Mouse (Mus musculus) heart, embryonic 12.5 days (tissue): ENCODE results near the gene Myom1. TPM values are rescaled to one million over a fixed set of nuclear protein-coding genes. Genes with fewer than 3 reads are reported as not detected.

Source experiments
- ATAC-seq: fragments of 200-750 bp; cut with Nextera tagmentation; 2 replicates; pipeline ENCODE4 v1.8.0; 2017; ENCODE audit warnings: moderate TSS enrichment, moderate library complexity; ENCODE audit not compliant: insufficient number of reproducible peaks, low FRiP score
- H3K27ac ChIP-seq: fragments of 300-500 bp; sonication (generic); 2 replicates; pipeline ENCODE4 v1.5.1; 2016; ENCODE audit warnings: mild to moderate bottlenecking, moderate library complexity; ENCODE audit not compliant: poor library complexity, severe bottlenecking
- H3K27me3 ChIP-seq: fragments of 300-500 bp; sonication (generic); replicated peaks from 2 replicates; pipeline ENCODE4 v1.6.1; 2016; ENCODE audit warnings: mild to moderate bottlenecking, moderate library complexity
- H3K36me3 ChIP-seq: fragments of 300-500 bp; sonication (generic); 2 replicates; pipeline ENCODE4 v1.6.1; 2016; ENCODE audit warnings: mild to moderate bottlenecking, moderate library complexity
- H3K4me1 ChIP-seq: fragments of 300-500 bp; sonication (generic); replicated peaks from 2 replicates; pipeline ENCODE4 v1.6.1; 2016; ENCODE audit warnings: mild to moderate bottlenecking
- H3K4me2 ChIP-seq: fragments of 300-500 bp; sonication (generic); 2 replicates; pipeline ENCODE4 v1.6.1; 2016; ENCODE audit warnings: mild to moderate bottlenecking, moderate library complexity
- H3K4me3 ChIP-seq: fragments of 300-500 bp; sonication (generic); 2 replicates; pipeline ENCODE4 v1.5.1; 2016; ENCODE audit warnings: mild to moderate bottlenecking
- H3K9ac ChIP-seq: fragments of 300-500 bp; sonication (generic); 2 replicates; pipeline ENCODE4 v1.6.1; 2016; ENCODE audit warnings: mild to moderate bottlenecking, moderate library complexity
- H3K9me3 ChIP-seq: fragments of 300-500 bp; sonication (generic); replicated peaks from 2 replicates; pipeline ENCODE4 v1.6.1; 2016; ENCODE audit warnings: mild to moderate bottlenecking, moderate library complexity
- WGBS: fragments of 180-500 bp; shearing (Covaris S2); methylation state at CpG from one replicate; pipeline ENCODE4 v1.1.7; 2016; 5-methylcytosine and 5-hydroxymethylcytosine counted together
- polyA plus RNA-seq: library from polyadenylated mRNA; unstranded; fragments of >200 nt; fragmentation: Nextera tagmentation; extraction: Ambion mirVana; gene quantifications from 2 replicates; pipeline ENCODE4 v1.2.1, GENCODE M21; 2016

The Myom1 gene
- polyA plus RNA-seq, 1 experiment from 2014 or later: 229 TPM

DNA sequence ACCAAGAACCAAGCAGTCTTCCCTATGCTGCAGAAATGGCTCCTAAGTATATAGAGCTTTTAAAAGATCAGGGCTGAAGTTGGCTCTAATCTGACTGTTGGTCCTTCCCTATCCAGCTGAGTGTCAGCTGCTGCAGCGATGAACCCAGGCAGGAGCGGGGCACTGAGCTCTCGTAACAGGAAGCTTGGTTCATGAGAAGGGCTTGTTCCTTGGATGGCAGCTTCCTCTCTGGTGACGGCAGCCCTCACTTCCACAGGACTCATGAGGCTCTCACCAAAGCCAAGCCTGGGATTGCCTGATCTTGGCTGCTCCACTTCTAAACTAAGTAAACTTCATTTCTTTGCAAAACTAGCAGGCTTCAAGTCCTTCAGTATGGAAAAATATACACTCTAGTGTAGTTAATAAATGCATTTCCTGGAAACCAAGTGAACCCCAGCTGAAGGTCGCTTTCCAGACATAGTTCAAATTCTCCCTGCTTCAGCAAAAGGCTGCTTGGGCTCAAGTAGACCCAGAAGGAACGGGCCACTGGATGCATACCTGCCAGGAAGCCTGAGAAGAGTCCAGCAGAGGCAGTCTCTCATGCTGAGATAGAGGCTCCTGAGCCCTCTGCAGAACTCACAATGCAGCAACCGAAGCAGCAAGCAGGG lies 125.2 kb downstream of the Myom1 start:
- Histone ChIP-seq H3K36me3 (peaks cover 53% of the 10 kb centered on the region), H3K27ac (no peak overlapping the region), H3K27me3 (no peaks in the 10 kb centered on the region), H3K4me2 (no peak overlapping the region), H3K4me1 (peaks cover 30% of the 10 kb centered on the region), H3K9me3 (0 out of 2 replicates have a peak, but pooled peaks cover 2% of the 10 kb centered on the region), H3K4me3 (no peak overlapping the region), H3K9ac (no peak overlapping the region)
- ATAC-seq: no peak
- 66% methylated on average over 7 of the region's 7 CpGs for WGBS

DNA sequence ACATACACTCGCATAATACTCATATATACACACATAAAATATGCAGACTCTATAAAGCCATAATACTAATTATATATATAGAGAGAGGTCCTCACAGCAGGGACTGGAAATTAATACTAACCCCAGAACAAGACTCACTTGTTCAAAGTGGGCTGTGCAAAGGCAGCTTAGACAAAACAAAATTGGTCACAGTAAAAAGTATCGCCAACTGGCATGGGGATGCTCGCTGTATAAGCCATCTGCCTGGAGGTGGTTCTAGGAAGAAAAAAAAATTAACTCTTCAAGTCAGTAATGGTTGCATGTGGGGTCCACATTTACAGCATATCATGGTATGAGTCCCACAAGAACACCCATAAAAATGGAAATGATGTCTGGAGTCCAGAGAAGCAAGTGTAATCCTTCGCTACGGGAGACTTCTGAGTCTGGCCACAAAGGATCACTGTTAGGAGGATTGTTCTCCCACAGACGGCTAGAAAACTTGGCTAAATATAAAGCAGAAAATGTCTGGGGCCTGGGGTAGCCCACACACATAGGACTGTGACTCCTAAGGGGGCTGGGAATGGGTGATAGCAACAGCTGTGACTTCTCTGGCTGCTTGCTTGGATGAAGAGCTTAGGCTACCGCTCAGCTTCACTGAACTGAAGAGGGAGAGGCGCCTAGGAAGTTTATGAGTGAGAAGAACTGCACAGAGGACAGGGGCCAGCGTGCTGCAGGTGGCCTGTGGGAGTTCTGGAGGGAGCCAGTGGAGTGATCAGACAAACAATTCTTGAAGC lies 127.2 kb downstream of the Myom1 start:
- Histone ChIP-seq H3K9ac (no peak overlapping the region), H3K4me1 (peaks cover 26% of the 10 kb centered on the region), H3K4me3 (no peak overlapping the region), H3K4me2 (no peak overlapping the region), H3K36me3 (peaks cover 32% of the 10 kb centered on the region), H3K27me3 (no peaks in the 10 kb centered on the region), H3K27ac (0 out of 2 replicates have a peak overlapping the region, but pooled peaks have one; percentile 23), H3K9me3 (0 out of 2 replicates have a peak, but pooled peaks cover 2% of the 10 kb centered on the region)
- WGBS: 66% methylated on average over 9 of the region's 9 CpGs
- no peak for ATAC-seq

- no peak overlapping the region for H3K9ac ChIP-seq
- 0 out of 2 replicates have a peak, but pooled peaks cover 2% of the 10 kb centered on the region for H3K9me3 ChIP-seq
- no peak overlapping the region for H3K4me3 ChIP-seq
- peaks cover 9% of the 10 kb centered on the region for H3K36me3 ChIP-seq
- no peak for ATAC-seq
- no peak overlapping the region for H3K4me2 ChIP-seq
- H3K27me3 ChIP-seq: no peaks in the 10 kb centered on the region
- peaks cover 30% of the 10 kb centered on the region for H3K4me1 ChIP-seq
- no peak overlapping the region for H3K27ac ChIP-seq
Observed at GRCm38 (mm10) chr17:71132221-71132620, 129.8 kb downstream of the Myom1 start.

DNA sequence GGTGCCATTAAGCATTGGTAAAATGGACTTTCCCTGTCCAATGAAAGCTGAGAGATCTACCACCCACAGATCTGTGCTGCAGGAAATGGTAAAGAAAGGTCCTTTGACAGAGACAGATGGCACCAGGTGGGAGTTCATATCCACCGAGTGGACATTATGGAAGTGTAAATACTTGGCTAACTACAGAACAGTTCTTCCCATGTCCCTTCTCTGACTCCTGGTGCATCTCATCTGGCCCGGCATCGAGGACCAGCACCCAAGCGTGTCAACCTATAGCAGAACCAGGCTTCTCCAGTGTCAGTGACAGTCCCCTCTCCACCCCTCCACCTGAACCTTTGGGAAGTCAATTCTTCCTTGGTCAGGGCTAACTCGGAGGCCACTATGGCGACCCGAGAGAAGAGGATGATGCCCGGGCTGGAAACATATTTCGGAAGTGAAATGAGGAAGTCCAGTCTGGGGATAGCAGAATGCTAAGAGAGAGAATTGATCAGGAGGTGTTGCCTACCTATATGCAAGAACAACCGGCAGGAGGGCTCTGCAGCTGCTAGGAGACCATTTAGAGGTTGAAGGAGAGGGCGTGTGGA lies 130.5 kb downstream of the Myom1 start:
- H3K4me1 ChIP-seq: peaks cover 24% of the 10 kb centered on the region
- no peak overlapping the region for H3K9ac ChIP-seq
- WGBS: 87% methylated on average over 11 of the region's 11 CpGs
- no peak overlapping the region for H3K4me3 ChIP-seq
- peaks cover 2% of the 10 kb centered on the region; the same call in 1 of the 2 replicates for H3K36me3 ChIP-seq
- H3K4me2 ChIP-seq: no peak overlapping the region
- H3K27me3 ChIP-seq: no peaks in the 10 kb centered on the region
- ATAC-seq: no peak
- H3K27ac ChIP-seq: no peak overlapping the region
- 0 out of 2 replicates have a peak, but pooled peaks cover 2% of the 10 kb centered on the region for H3K9me3 ChIP-seq

- WGBS: 83% methylated on average over 3 of the region's 3 CpGs
Observed at GRCm38 (mm10) chr17:71134441-71134955, 132.1 kb downstream of the Myom1 start.

GRCm38 (mm10) chr17:71135108-71135507 lies 132.7 kb downstream of the Myom1 start:
- H3K27me3 ChIP-seq: no peaks in the 10 kb centered on the region
- 53% methylated on average over 5 of the region's 5 CpGs for WGBS

More at GRCm38 (mm10) chr17:71134441-71134955, 132.1 kb downstream of the Myom1 start:
- H3K4me1 ChIP-seq: peaks cover 21% of the 10 kb centered on the region
- no peak overlapping the region for H3K4me2 ChIP-seq
- no peaks in the 10 kb centered on the region for H3K27me3 ChIP-seq
- no peak overlapping the region for H3K4me3 ChIP-seq
- no peak for ATAC-seq
- no peak overlapping the region for H3K9ac ChIP-seq
- no peaks in the 10 kb centered on the region for H3K36me3 ChIP-seq
- H3K27ac ChIP-seq: no peak overlapping the region
- H3K9me3 ChIP-seq: 0 out of 2 replicates have a peak, but pooled peaks cover 2% of the 10 kb centered on the region

GRCm38 (mm10) chr17:71135866-71136265 lies 133.4 kb downstream of the Myom1 start:
- Histone ChIP-seq H3K4me2 (no peak overlapping the region), H3K4me3 (no peak overlapping the region), H3K9ac (no peak overlapping the region), H3K36me3 (no peaks in the 10 kb centered on the region), H3K27ac (no peak overlapping the region), H3K27me3 (no peaks in the 10 kb centered on the region), H3K9me3 (0 out of 2 replicates have a peak, but pooled peaks cover 2% of the 10 kb centered on the region), H3K4me1 (peaks cover 14% of the 10 kb centered on the region)
- WGBS: 88% methylated on average over 5 of the region's 5 CpGs
- no peak for ATAC-seq

More at GRCm38 (mm10) chr17:71135108-71135507, 132.7 kb downstream of the Myom1 start:
- Histone ChIP-seq H3K4me1 (peaks cover 16% of the 10 kb centered on the region), H3K4me3 (no peak overlapping the region), H3K4me2 (no peak overlapping the region), H3K9ac (no peak overlapping the region), H3K9me3 (0 out of 2 replicates have a peak, but pooled peaks cover 2% of the 10 kb centered on the region), H3K27ac (no peak overlapping the region), H3K36me3 (no peaks in the 10 kb centered on the region)
- ATAC-seq: no peak

- Histone ChIP-seq H3K36me3 (no peaks in the 10 kb centered on the region), H3K27me3 (no peaks in the 10 kb centered on the region), H3K9me3 (0 out of 2 replicates have a peak, but pooled peaks cover 2% of the 10 kb centered on the region), H3K4me1 (peaks cover 14% of the 10 kb centered on the region), H3K4me3 (no peak overlapping the region), H3K9ac (no peak overlapping the region), H3K4me2 (no peak overlapping the region), H3K27ac (no peak overlapping the region)
- no peak for ATAC-seq
- 55% methylated on average over 16 of the region's 16 CpGs for WGBS
Observed at GRCm38 (mm10) chr17:71136384-71137333, 134.2 kb downstream of the Myom1 start.

- Histone ChIP-seq H3K27me3 (no peaks in the 10 kb centered on the region), H3K27ac (no peak overlapping the region), H3K9me3 (0 out of 2 replicates have a peak, but pooled peaks cover under 1% of the 10 kb centered on the region), H3K4me3 (no peak overlapping the region), H3K9ac (no peak overlapping the region), H3K36me3 (no peaks in the 10 kb centered on the region), H3K4me1 (peaks cover 14% of the 10 kb centered on the region), H3K4me2 (no peak overlapping the region)
- WGBS: 79% methylated on average over 2 of the region's 2 CpGs
- no peak for ATAC-seq
Observed at GRCm38 (mm10) chr17:71137334-71137721, 134.9 kb downstream of the Myom1 start.

GRCm38 (mm10) chr17:71142068-71142467 lies 139.6 kb downstream of the Myom1 start:
- H3K4me2 ChIP-seq: no peak overlapping the region
- H3K27ac ChIP-seq: no peak overlapping the region
- no peak overlapping the region for H3K9ac ChIP-seq
- no peak overlapping the region for H3K4me3 ChIP-seq
- H3K9me3 ChIP-seq: no peaks in the 10 kb centered on the region
- H3K4me1 ChIP-seq: peaks cover 4% of the 10 kb centered on the region; the same call in 1 of the 2 replicates
- WGBS: 84% methylated on average over 4 of the region's 4 CpGs
- no peaks in the 10 kb centered on the region for H3K27me3 ChIP-seq
- H3K36me3 ChIP-seq: no peaks in the 10 kb centered on the region
- ATAC-seq: no peak
